Mouse (Mus musculus): ENCODE measurements around the gene Mcu.

- no peak for TF ChIP-seq ZC3H11A (IDR thresholded peaks at IDR 0.05; ENCODE audit: borderline replicate concordance, low read depth, low read length)
- no peak for TF ChIP-seq CHD2 (IDR thresholded peaks at IDR 0.05; ENCODE audit: low read depth, low read length)
- no peak for TF ChIP-seq HCFC1 (IDR thresholded peaks at IDR 0.05; ENCODE audit: borderline replicate concordance, insufficient read depth, low read length)
- TF ChIP-seq MAFK (IDR thresholded peaks at IDR 0.05; ENCODE audit: insufficient read depth, low read depth, low read length): no peak
These were observed 28.7 kb upstream of the Mcu start for GRCm38 (mm10) chr10:59645153-59645552.

Measured in ES-E14 (cell line).